Mouse (Mus musculus): ENCODE data around the gene Rrp1b. TPM values are rescaled to one million over a fixed set of nuclear protein-coding genes. Genes with fewer than 3 reads are reported as not detected.

The Rrp1b gene
- total RNA-seq (2012; rRNA removed) (60.2 and 84.1 TPM in 2 replicates), polyA plus RNA-seq (2012; ENCODE audit: insufficient read depth in 1 of 2, insufficient read length in 2 of 2, low read depth in 1 of 2, low replicate concordance in 2 of 2, missing spikeins in 1 of 2) (10 to 100 TPM in 1 of 2 experiments, not detected in 1; 78.6 TPM)

DNA sequence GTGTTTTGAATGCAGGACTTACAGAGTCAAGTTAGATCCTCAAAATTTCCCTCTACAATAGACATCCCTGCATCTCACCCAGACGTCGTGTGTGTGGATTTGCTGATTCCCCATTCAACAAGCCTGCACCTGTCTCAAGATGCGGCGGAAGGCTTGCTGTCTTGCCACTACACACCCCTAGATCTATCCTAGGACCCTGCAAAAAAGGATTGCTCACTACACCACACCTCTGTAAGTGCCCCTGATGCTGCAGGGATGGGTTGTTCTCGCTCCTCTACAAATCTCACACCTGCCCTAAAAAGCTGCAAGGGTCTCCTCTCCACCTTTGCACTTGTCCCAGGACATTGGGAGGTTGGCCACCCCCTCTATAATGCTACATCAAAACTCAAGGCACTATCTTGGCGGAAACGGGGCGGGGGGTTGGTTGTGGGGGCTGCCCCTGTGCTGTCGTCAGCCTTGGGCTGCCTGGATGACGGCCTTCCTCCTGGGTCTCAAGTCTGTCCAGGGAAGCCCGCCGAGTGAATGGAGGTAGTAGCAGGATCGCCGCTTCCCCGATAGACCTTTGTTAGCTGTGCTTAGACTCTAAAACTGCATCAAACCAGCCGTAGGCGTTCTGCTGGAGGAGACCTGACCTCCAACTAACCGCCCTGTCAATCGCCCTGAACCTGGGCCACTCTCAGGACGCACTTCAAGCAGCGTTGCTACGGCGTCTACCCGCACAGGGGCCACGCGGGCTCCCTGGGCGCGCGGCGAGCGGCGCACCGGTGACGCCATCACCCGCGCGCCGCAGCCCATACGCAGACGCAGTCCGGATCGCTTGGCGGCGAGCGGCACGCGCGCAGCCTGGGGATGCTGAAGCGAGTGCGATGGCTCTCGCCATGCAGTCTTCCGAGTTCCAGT is at the start of gene Rrp1b, which contains the start of gene Hsf2bp:
Gene Rrp1b, plus strand, starts transcription at position 492 of the 900 bp plus-strand sequence.
Gene Hsf2bp, minus strand, starts transcription at position 741 of the 900 bp plus-strand sequence.
- H3K27me3 ChIP-seq (ENCODE audit: control insufficient read depth in 1 of 2, insufficient read depth in 2 of 2, low read length in 2 of 2): no peaks in the 10 kb centered on the region; a peak in 1 of 4 replicates
- H3K36me3 ChIP-seq (ENCODE audit: control insufficient read depth in 1 of 2, insufficient read depth in 2 of 2, low read length in 2 of 2): peaks cover 3 to 31% of the 10 kb centered on the region in 2 experiments
- H3K9ac ChIP-seq (ENCODE audit: control insufficient read depth, low read depth, low read length, poor library complexity, severe bottlenecking): peak within 1 kb of the TSS; percentile 94
- no peaks in the 10 kb centered on the region for H3K9me3 ChIP-seq (replicated peaks; ENCODE audit: insufficient read depth, low read length)
- H3K4me3 ChIP-seq (ENCODE audit: control insufficient read depth in 1 of 2, insufficient read depth in 1 of 2, low read depth in 2 of 2, low read length in 2 of 2): peak within 1 kb of the TSS; percentile 91 to 93
- peaks cover 50% of the 10 kb centered on the region for H3K79me2 ChIP-seq (ENCODE audit: control insufficient read depth, insufficient read depth, low read length, poor library complexity)
- H3K27ac ChIP-seq (ENCODE audit: control insufficient read depth, low read depth, low read length): peak within 1 kb of the TSS; percentile 87
- H3K4me1 ChIP-seq (ENCODE audit: control insufficient read depth in 1 of 2, insufficient read depth in 2 of 2, low read length in 2 of 2): peaks cover 2 to 26% of the 10 kb centered on the region in 2 experiments; a peak in 3 of 4 replicates
- peak; percentile 92 for DNase-seq (ENCODE audit: low read depth, low spot score)
- TF ChIP-seq GABPA (IDR thresholded peaks at IDR 0.05; ENCODE audit: low read depth, low read length) (no peak), UBTF (IDR thresholded peaks at IDR 0.05; ENCODE audit: borderline replicate concordance, insufficient read depth, low read depth, low read length) (0 out of 2 replicates have a peak, but pooled peaks have one; percentile 36), EP300 (IDR thresholded peaks at IDR 0.05; ENCODE audit: low read depth in 1 of 2, low read length in 2 of 2) (no peak), JUND (IDR thresholded peaks at IDR 0.05; ENCODE audit: low read depth, low read length) (no peak), NRF1 (IDR thresholded peaks at IDR 0.05; ENCODE audit: insufficient read depth, low read depth, low read length, poor library complexity, severe bottlenecking) (peak; percentile 81), TAL1 (IDR thresholded peaks at IDR 0.05; ENCODE audit: low read length) (no peak), NELFE (IDR thresholded peaks at IDR 0.05; ENCODE audit: low read depth, low read length) (peak; percentile 97), MAX (IDR thresholded peaks at IDR 0.05; ENCODE audit: low read length) (peak; percentile 97), MEF2A (IDR thresholded peaks at IDR 0.05; ENCODE audit: extremely low read depth, insufficient replicate concordance, low read depth, low read length, poor library complexity, severe bottlenecking) (no peak), MXI1 (IDR thresholded peaks at IDR 0.05; ENCODE audit: low read depth, low read length) (peak; percentile 99), TBP (IDR thresholded peaks at IDR 0.05; ENCODE audit: low read depth, low read length) (peak; percentile 74), MYB (IDR thresholded peaks at IDR 0.05; ENCODE audit: low read depth, low read length) (no peak), USF1 (IDR thresholded peaks at IDR 0.05; ENCODE audit: low read depth, low read length) (peak; percentile 53; the same call in 1 of the 2 replicates), POLR2AphosphoS5 (IDR thresholded peaks at IDR 0.05; ENCODE audit: borderline replicate concordance, low read depth, low read length) (no peak), POLR2AphosphoS2 (IDR thresholded peaks at IDR 0.05; ENCODE audit: low read length) (peak; percentile 83), MAFK (IDR thresholded peaks at IDR 0.05; ENCODE audit: borderline replicate concordance, low read depth, low read length) (no peak), TCF12 (IDR thresholded peaks at IDR 0.05; ENCODE audit: low read depth, low read length) (peak; percentile 31; the same call in 1 of the 2 replicates), ELF1 (IDR thresholded peaks at IDR 0.05; ENCODE audit: low read depth, low read length) (peak; percentile 22; the same call in 1 of the 2 replicates), RCOR1 (IDR thresholded peaks at IDR 0.05; ENCODE audit: low read depth, low read length) (no peak), SMC3 (IDR thresholded peaks at IDR 0.05; ENCODE audit: low read depth, low read length) (no peak), KAT2A (conservative IDR thresholded peaks at IDR 0.05; ENCODE audit: low read depth, low read length) (no peak; the same call in 1 of the 2 replicates), GATA1 (IDR thresholded peaks at IDR 0.05; ENCODE audit: low read depth, low read length) (no peak), E2F4 (IDR thresholded peaks at IDR 0.05; ENCODE audit: borderline replicate concordance, low read depth, low read length) (peak; percentile 65; the same call in 1 of the 2 replicates), BHLHE40 (IDR thresholded peaks at IDR 0.05; ENCODE audit: borderline replicate concordance, low read depth, low read length) (no peak), ZMIZ1 (IDR thresholded peaks at IDR 0.05; ENCODE audit: low read depth, low read length) (peak; percentile 87), USF2 (IDR thresholded peaks at IDR 0.05; ENCODE audit: borderline replicate concordance in 1 of 2, insufficient read depth in 1 of 2, low read depth in 1 of 2, low read length in 2 of 2) (no peak), POLR2A (IDR thresholded peaks at IDR 0.05; ENCODE audit: control insufficient read depth in 1 of 2, insufficient read depth in 1 of 2, low read depth in 1 of 2, low read length in 2 of 2, poor library complexity in 1 of 2) (peak; percentile 94 to 98), ZKSCAN1 (IDR thresholded peaks at IDR 0.05; ENCODE audit: low read depth, low read length) (no peak), ZC3H11A (IDR thresholded peaks at IDR 0.05; ENCODE audit: low read depth, low read length) (no peak), MAZ (IDR thresholded peaks at IDR 0.05; ENCODE audit: low read depth, low read length) (no peak), CHD1 (IDR thresholded peaks at IDR 0.05; ENCODE audit: low read depth, low read length) (no peak), MYC (IDR thresholded peaks at IDR 0.05; ENCODE audit: low read depth, low read length) (peak; percentile 99), ZNF384 (IDR thresholded peaks at IDR 0.05; ENCODE audit: low read depth, low read length) (no peak), ETS1 (IDR thresholded peaks at IDR 0.05; ENCODE audit: low read depth, low read length) (no peak; the same call in 1 of the 2 replicates)
